Mouse (Mus musculus) C2C12 (cell line): ENCODE results near the gene Tnfrsf21.

Experiments
- CTCF ChIP-seq: IDR thresholded peaks from one replicate; pipeline ENCODE4 v1.5.1; 2011; ENCODE audit not compliant: control insufficient read depth, insufficient read depth, insufficient read length
- MAX ChIP-seq: IDR thresholded peaks from one replicate; pipeline ENCODE4 v1.6.1; 2011; ENCODE audit warnings: mild to moderate bottlenecking, control low read depth

DNA sequence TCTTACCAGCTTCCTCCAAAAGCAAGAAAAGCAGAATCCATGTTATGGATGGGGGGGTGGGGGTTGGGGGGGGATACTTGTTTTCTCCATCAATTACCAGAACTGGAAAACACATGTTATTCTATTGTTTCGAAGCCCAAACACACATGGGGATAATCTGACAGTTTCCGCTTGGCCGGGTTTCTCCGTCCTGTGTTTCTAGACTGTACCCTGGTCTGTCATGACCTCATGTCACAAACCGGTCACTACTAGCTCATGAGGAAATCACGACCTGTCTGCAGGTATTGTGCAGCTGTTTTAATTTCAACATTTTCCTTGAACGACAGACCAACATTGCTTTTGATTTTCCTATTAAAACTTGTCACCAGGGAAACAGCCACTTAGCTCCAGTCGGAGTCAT lies 58.7 kb downstream of the Tnfrsf21 start:
- TF ChIP-seq CTCF: no peak
- TF ChIP-seq MAX: no peak
